Mouse (Mus musculus): ENCODE measurements around the gene S100a3.

- TF ChIP-seq CTCF (IDR thresholded peaks at IDR 0.05; ENCODE audit: low read depth) = no peak
- no peak for TF ChIP-seq EP300 (IDR thresholded peaks at IDR 0.05; ENCODE audit: low read depth)
Observed at GRCm38 (mm10) chr3:90606185-90606584, 45.8 kb downstream of the S100a3 start.

Measured in liver, postnatal 0 days (tissue).